Mouse (Mus musculus): ENCODE data around the gene Nfatc3. TPM values are rescaled to one million over a fixed set of nuclear protein-coding genes. Genes with fewer than 3 reads are reported as not detected.

Gene Nfatc3
- polyA plus RNA-seq, 1 experiment: 12.6 TPM

DNA sequence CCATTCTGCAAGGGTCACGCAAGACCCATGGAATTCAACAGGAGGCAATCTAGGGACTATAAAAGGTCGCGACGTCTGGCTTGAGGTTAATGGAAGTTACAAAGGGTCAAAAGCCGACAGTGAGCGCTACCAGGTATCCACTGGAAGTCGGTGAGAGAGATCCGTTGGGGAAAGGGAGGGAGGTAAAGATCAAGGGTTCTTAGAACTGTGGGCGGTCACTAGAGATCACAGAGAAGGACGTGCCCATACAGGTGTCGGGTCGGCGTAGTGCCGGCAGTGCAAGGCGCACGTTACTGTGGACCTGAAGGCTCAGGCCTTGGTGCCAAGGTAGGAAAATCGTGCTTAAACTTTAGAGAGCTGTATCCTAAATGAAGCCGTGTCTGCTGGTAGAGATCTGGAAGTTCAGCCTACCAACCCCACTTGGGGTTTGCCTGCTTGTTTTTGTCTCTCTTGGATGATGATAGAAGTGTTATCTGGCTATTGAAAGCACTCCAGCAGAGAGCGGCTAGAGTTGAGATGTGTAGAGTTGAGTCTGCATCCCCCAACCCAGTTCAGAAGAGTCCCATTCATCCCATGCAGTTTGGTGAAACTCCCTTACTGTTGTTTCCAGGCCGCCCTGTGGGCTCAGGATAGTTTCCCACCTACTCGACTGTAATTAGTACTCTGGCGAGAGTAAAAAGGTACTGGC, 78.7 kb downstream of the Nfatc3 start:
- H3K79me3 ChIP-seq (ENCODE audit: low read depth): no peaks in the 10 kb centered on the region
- H3ac ChIP-seq (ENCODE audit: control insufficient read depth, insufficient read length, low read depth): no peak overlapping the region
- H3K27me3 ChIP-seq (ENCODE audit: control insufficient read depth, insufficient read depth, insufficient read length): no peaks in the 10 kb centered on the region
- H3K79me2 ChIP-seq (ENCODE audit: control insufficient read depth, insufficient read depth): no peaks in the 10 kb centered on the region
- H3K4me3 ChIP-seq (ENCODE audit: insufficient read depth, poor library complexity, severe bottlenecking): no peak overlapping the region
- H3K36me3 ChIP-seq (ENCODE audit: control insufficient read depth, insufficient read depth): peaks cover 3% of the 10 kb centered on the region
- TF ChIP-seq USF1 (IDR thresholded peaks at IDR 0.05; ENCODE audit: low read depth) (no peak), MYOD1 (IDR thresholded peaks at IDR 0.05; ENCODE audit: control insufficient read depth, insufficient read length, low read depth) (no peak), FOSL1 (IDR thresholded peaks at IDR 0.05; ENCODE audit: insufficient read depth, low read length, poor library complexity, severe bottlenecking) (no peak), CEBPB (IDR thresholded peaks at IDR 0.05; ENCODE audit: low read depth) (no peak), MAX (IDR thresholded peaks at IDR 0.05) (no peak), CTCF (IDR thresholded peaks at IDR 0.05; ENCODE audit: control insufficient read depth, insufficient read depth, insufficient read length) (no peak), MYOG (IDR thresholded peaks at IDR 0.05; ENCODE audit: control insufficient read depth, extremely low read depth, insufficient read length) (no peak)

DNA sequence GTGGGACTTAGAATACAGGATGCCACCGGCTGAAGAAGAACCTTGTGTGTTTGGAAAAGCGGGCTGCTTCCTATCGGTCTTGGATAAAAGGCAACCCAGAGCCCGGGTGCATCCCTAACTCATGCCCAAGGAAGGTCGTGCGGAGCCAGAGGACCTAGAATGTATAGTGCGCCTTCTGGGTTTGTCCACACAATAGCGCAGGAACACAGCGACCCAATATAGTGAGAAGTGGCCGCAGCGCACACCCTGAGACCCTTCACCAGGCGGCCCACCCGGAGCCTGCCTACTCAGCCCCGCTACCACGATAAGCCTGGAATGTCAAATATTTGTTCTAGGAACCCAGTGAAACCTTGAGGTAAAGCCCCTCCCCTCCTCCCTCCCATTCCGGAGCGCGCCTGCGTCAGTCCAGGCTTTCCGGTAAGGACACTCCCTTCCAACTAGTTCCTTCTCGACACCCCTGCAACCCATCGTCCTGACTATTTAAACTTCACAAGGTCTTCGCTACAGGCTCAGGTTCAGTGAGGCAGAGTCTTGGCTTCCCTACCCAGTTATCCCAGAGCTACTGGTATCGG, 79.4 kb downstream of the Nfatc3 start:
- Histone ChIP-seq H3K79me3 (ENCODE audit: low read depth) (no peaks in the 10 kb centered on the region), H3K79me2 (ENCODE audit: control insufficient read depth, insufficient read depth) (no peaks in the 10 kb centered on the region), H3K4me3 (ENCODE audit: insufficient read depth, poor library complexity, severe bottlenecking) (peak overlapping the region; percentile 33), H3K27me3 (ENCODE audit: control insufficient read depth, insufficient read depth, insufficient read length) (no peaks in the 10 kb centered on the region), H3K36me3 (ENCODE audit: control insufficient read depth, insufficient read depth) (no peaks in the 10 kb centered on the region), H3ac (ENCODE audit: control insufficient read depth, insufficient read length, low read depth) (peak overlapping the region; percentile 66)
- TF ChIP-seq CTCF (IDR thresholded peaks at IDR 0.05; ENCODE audit: control insufficient read depth, insufficient read depth, insufficient read length): no peak
- no peak for TF ChIP-seq CEBPB (IDR thresholded peaks at IDR 0.05; ENCODE audit: low read depth)
- no peak for TF ChIP-seq MAX (IDR thresholded peaks at IDR 0.05)
- TF ChIP-seq FOSL1 (IDR thresholded peaks at IDR 0.05; ENCODE audit: insufficient read depth, low read length, poor library complexity, severe bottlenecking): no peak
- TF ChIP-seq USF1 (IDR thresholded peaks at IDR 0.05; ENCODE audit: low read depth): no peak
- no peak for TF ChIP-seq MYOD1 (IDR thresholded peaks at IDR 0.05; ENCODE audit: control insufficient read depth, insufficient read length, low read depth)
- no peak for TF ChIP-seq MYOG (IDR thresholded peaks at IDR 0.05; ENCODE audit: control insufficient read depth, extremely low read depth, insufficient read length)

DNA sequence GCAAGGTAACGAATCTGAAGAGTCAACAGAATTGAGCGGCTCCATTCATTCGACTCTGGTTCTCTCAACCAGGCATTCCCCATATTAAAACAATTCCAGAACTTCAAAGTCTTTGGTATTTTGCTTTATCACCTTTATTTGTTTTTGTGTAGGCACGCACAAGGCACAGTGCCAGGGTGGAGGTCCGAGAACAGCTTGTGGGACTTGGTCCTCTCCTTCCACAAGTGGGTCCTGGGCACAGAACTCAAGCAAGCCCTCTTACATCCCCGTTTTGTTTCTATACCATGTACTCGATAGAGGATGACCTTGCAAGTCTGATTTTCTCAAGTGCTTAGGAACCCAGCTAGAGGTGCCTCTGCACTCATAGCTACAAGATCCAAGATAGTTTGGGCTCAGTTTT, 80.0 kb downstream of the Nfatc3 start:
- Histone ChIP-seq H3K79me3 (ENCODE audit: low read depth) (no peaks in the 10 kb centered on the region), H3K27me3 (ENCODE audit: control insufficient read depth, insufficient read depth, insufficient read length) (no peaks in the 10 kb centered on the region), H3K36me3 (ENCODE audit: control insufficient read depth, insufficient read depth) (no peaks in the 10 kb centered on the region), H3ac (ENCODE audit: control insufficient read depth, insufficient read length, low read depth) (peak overlapping the region; percentile 66), H3K79me2 (ENCODE audit: control insufficient read depth, insufficient read depth) (no peaks in the 10 kb centered on the region), H3K4me3 (ENCODE audit: insufficient read depth, poor library complexity, severe bottlenecking) (peak overlapping the region; percentile 33)
- no peak for TF ChIP-seq MYOG (IDR thresholded peaks at IDR 0.05; ENCODE audit: control insufficient read depth, extremely low read depth, insufficient read length)
- TF ChIP-seq CEBPB (IDR thresholded peaks at IDR 0.05; ENCODE audit: low read depth): no peak
- TF ChIP-seq USF1 (IDR thresholded peaks at IDR 0.05; ENCODE audit: low read depth): no peak
- no peak for TF ChIP-seq CTCF (IDR thresholded peaks at IDR 0.05; ENCODE audit: control insufficient read depth, insufficient read depth, insufficient read length)
- TF ChIP-seq MAX (IDR thresholded peaks at IDR 0.05): no peak
- no peak for TF ChIP-seq MYOD1 (IDR thresholded peaks at IDR 0.05; ENCODE audit: control insufficient read depth, insufficient read length, low read depth)
- TF ChIP-seq FOSL1 (IDR thresholded peaks at IDR 0.05; ENCODE audit: insufficient read depth, low read length, poor library complexity, severe bottlenecking): no peak

DNA sequence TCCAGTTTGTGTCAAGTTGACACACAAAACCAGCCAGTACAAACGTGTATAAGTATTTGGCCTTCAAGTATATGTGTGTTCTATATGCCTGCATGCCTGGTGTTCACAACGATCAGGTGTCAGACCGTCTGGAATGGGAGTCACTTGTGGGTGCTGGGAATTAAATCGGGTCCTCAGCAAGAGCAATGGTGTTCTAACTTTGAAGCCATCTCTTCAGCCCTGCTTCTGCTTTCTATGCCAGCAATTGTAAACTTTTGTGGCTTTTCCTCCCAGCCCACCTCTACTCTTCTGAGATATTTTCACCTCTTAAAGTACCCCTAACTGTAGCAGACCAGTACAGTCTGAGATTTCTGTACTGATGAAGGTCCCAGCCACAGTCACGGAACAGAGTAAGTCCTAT, 81.6 kb downstream of the Nfatc3 start:
- TF ChIP-seq MYOD1 (IDR thresholded peaks at IDR 0.05; ENCODE audit: control insufficient read depth, insufficient read length, low read depth) (no peak), MAX (IDR thresholded peaks at IDR 0.05) (no peak), MYOG (IDR thresholded peaks at IDR 0.05; ENCODE audit: control insufficient read depth, extremely low read depth, insufficient read length) (no peak), FOSL1 (IDR thresholded peaks at IDR 0.05; ENCODE audit: insufficient read depth, low read length, poor library complexity, severe bottlenecking) (no peak), USF1 (IDR thresholded peaks at IDR 0.05; ENCODE audit: low read depth) (no peak), CTCF (IDR thresholded peaks at IDR 0.05; ENCODE audit: control insufficient read depth, insufficient read depth, insufficient read length) (no peak), CEBPB (IDR thresholded peaks at IDR 0.05; ENCODE audit: low read depth) (no peak)
- Histone ChIP-seq H3K36me3 (ENCODE audit: control insufficient read depth, insufficient read depth) (no peaks in the 10 kb centered on the region), H3K27me3 (ENCODE audit: control insufficient read depth, insufficient read depth, insufficient read length) (no peaks in the 10 kb centered on the region), H3K79me3 (ENCODE audit: low read depth) (no peaks in the 10 kb centered on the region), H3K79me2 (ENCODE audit: control insufficient read depth, insufficient read depth) (no peaks in the 10 kb centered on the region), H3ac (ENCODE audit: control insufficient read depth, insufficient read length, low read depth) (no peak overlapping the region), H3K4me3 (ENCODE audit: insufficient read depth, poor library complexity, severe bottlenecking) (no peak overlapping the region)

DNA sequence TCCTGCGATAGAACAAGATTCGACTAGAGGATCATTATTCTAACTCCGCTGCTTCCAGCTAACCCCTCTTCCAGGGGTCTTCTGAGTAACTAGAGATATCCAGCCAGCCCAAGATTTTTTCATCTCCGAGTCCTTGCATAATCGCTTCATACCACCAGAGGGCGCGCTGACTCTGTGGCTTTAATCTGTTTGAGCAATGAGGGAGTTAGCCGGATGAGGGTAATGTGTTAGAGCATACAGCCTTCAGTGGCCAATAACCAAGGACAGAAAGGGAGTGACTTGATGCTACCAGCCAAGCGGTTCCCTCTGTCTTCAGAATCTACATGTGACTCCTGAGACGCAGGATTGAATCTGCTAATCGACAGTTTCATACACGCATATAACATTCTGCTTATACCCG, 82.1 kb downstream of the Nfatc3 start:
- no peaks in the 10 kb centered on the region for H3K27me3 ChIP-seq (ENCODE audit: control insufficient read depth, insufficient read depth, insufficient read length)
- TF ChIP-seq CEBPB (IDR thresholded peaks at IDR 0.05; ENCODE audit: low read depth) (peak; percentile 54), CTCF (IDR thresholded peaks at IDR 0.05; ENCODE audit: control insufficient read depth, insufficient read depth, insufficient read length) (peak; percentile 65), MYOD1 (IDR thresholded peaks at IDR 0.05; ENCODE audit: control insufficient read depth, insufficient read length, low read depth) (no peak)
- H3K36me3 ChIP-seq (ENCODE audit: control insufficient read depth, insufficient read depth): no peaks in the 10 kb centered on the region
- no peak overlapping the region for H3ac ChIP-seq (ENCODE audit: control insufficient read depth, insufficient read length, low read depth)
- no peak overlapping the region for H3K4me3 ChIP-seq (ENCODE audit: insufficient read depth, poor library complexity, severe bottlenecking)
- H3K79me3 ChIP-seq (ENCODE audit: low read depth): no peaks in the 10 kb centered on the region
- no peaks in the 10 kb centered on the region for H3K79me2 ChIP-seq (ENCODE audit: control insufficient read depth, insufficient read depth)

Measured in C2C12 (cell line).